Mouse (Mus musculus) intestine, embryonic 15.5 days (tissue): ENCODE data around the gene Stx5a. TPM values are rescaled to one million over a fixed set of nuclear protein-coding genes. Genes with fewer than 3 reads are reported as not detected.

ENCODE experiments used
- ATAC-seq: fragments of 200-750 bp; cut with Nextera tagmentation; 2 replicates; pipeline ENCODE4 v1.8.0; 2017; ENCODE audit warnings: moderate TSS enrichment, moderate library complexity
- H3K27ac ChIP-seq: fragments of 300-500 bp; sonication (generic); 2 replicates; pipeline ENCODE4 v1.5.1; 2015; ENCODE audit warnings: mild to moderate bottlenecking, inconsistent platforms
- H3K27me3 ChIP-seq: fragments of 300-500 bp; sonication (generic); replicated peaks from 2 replicates; pipeline ENCODE4 v1.6.1; 2015; ENCODE audit warnings: inconsistent platforms
- H3K36me3 ChIP-seq: fragments of 300-500 bp; sonication (generic); 2 replicates; pipeline ENCODE4 v1.6.1; 2015; ENCODE audit warnings: inconsistent platforms
- H3K4me1 ChIP-seq: fragments of 300-500 bp; sonication (generic); replicated peaks from 2 replicates; pipeline ENCODE4 v1.6.1; 2015; ENCODE audit warnings: inconsistent platforms
- H3K4me2 ChIP-seq: fragments of 300-500 bp; sonication (generic); replicated peaks from 2 replicates; pipeline ENCODE4 v1.6.1; 2015; ENCODE audit warnings: mild to moderate bottlenecking, inconsistent platforms
- H3K4me3 ChIP-seq: fragments of 300-500 bp; sonication (generic); replicated peaks from 2 replicates; pipeline ENCODE4 v1.5.1; 2015; ENCODE audit warnings: inconsistent platforms
- H3K9ac ChIP-seq: fragments of 300-500 bp; sonication (generic); 2 replicates; pipeline ENCODE4 v1.6.1; 2015; ENCODE audit warnings: inconsistent platforms
- H3K9me3 ChIP-seq: fragments of 300-500 bp; sonication (generic); 2 replicates; pipeline ENCODE4 v1.6.1; 2016; ENCODE audit warnings: inconsistent platforms
- WGBS: fragments of 180-500 bp; shearing (Covaris S2); methylation state at CpG from one replicate; pipeline ENCODE4 v1.1.7; 2015; 5-methylcytosine and 5-hydroxymethylcytosine counted together
- polyA plus RNA-seq: library from polyadenylated mRNA; unstranded; fragments of >200 nt; fragmentation: Nextera tagmentation; extraction: Ambion mirVana; gene quantifications from 2 replicates; pipeline ENCODE4 v1.2.1, GENCODE M21; 2015

Stx5a gene
- polyA plus RNA-seq, 1 experiment from 2014 or later = 121 TPM

DNA sequence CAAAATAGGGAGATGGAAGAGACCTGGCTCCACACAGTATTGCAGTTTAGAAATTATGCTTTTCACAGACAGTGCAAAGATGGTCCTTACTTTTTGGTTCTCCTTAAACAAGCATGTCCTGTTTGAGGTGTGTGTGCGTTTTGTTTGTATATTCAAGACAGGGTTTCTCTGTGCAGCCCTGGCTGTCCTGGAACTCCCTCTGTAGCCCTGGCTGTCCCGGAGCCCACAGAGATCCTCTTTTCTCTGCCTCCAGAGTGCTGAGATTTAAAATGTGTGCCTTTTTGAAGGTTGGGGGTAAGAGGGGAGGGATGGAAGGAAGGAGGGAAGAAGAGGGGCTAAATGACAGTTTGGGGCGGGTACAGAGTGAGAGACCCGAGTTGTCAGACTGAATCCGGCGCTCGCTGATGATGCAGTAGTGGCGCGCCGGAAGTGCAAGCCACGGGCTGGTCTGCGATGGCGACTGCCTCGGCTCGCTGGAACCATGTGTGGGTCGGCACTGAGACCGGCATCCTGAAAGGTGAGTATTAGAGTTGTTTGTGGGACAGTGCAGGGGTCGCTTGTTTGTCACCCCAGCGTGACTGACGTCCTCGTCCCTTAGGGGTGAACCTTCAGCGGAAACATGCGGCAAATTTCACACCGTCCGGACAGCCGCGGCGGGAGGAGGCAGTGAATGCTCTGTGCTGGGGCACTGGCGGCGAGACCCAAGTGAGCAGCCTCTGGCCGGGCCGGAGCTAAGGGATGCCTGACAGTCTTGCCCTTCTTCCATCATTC, 5.6 kb upstream of the Stx5a start, which contains the start of gene Wdr74:
Wdr74 (plus strand) TSS at position 439 of the 771 bp plus-strand sequence.
- WGBS = under 1% methylated on average over 32 of the region's 32 CpGs
- H3K4me1 ChIP-seq = peaks cover 4% of the 10 kb centered on the region
- peak within 1 kb of the TSS; percentile 64 for H3K27ac ChIP-seq
- peak; percentile 97 for ATAC-seq
- peaks cover 25% of the 10 kb centered on the region for H3K36me3 ChIP-seq
- peak within 1 kb of the TSS; percentile 55 for H3K4me2 ChIP-seq
- H3K9ac ChIP-seq = peak within 1 kb of the TSS; percentile 82
- H3K9me3 ChIP-seq = no peaks in the 10 kb centered on the region
- H3K4me3 ChIP-seq = peak within 1 kb of the TSS; percentile 87
- H3K27me3 ChIP-seq = no peaks in the 10 kb centered on the region

DNA sequence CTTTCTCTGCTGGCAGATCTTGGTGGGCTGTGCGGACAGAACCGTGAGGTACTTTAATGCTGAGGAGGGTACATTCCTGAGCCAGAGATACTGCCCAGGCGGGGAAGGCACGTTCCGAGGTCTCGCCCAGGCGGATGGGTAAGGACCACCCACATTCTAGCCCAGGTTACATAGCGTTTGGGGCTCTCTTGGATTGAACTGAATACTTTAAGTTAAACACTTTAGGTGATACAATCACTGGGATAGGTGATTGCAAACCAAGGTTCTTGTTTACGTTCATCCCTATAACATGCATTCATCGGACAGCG, 5.1 kb upstream of the Stx5a start:
- Histone ChIP-seq H3K9me3 (no peaks in the 10 kb centered on the region), H3K36me3 (peaks cover 27% of the 10 kb centered on the region), H3K4me2 (peak overlapping the region; percentile 55), H3K9ac (peak overlapping the region; percentile 82), H3K27me3 (no peaks in the 10 kb centered on the region), H3K27ac (peak overlapping the region; percentile 64), H3K4me1 (peaks cover 9% of the 10 kb centered on the region), H3K4me3 (peak overlapping the region; percentile 87)
- WGBS = 2% methylated on average over 11 of the region's 11 CpGs
- peak; percentile 57 for ATAC-seq

GRCm38 (mm10) chr19:8738911-8739310, 2.3 kb upstream of the Stx5a start:
- 92% methylated on average over 7 of the region's 7 CpGs for WGBS
- Histone ChIP-seq H3K4me2 (no peak overlapping the region), H3K4me1 (peaks cover 19% of the 10 kb centered on the region), H3K9me3 (no peaks in the 10 kb centered on the region), H3K27me3 (no peaks in the 10 kb centered on the region), H3K27ac (no peak overlapping the region), H3K9ac (no peak overlapping the region), H3K36me3 (peaks cover 32% of the 10 kb centered on the region), H3K4me3 (no peak overlapping the region)
- ATAC-seq = no peak

DNA sequence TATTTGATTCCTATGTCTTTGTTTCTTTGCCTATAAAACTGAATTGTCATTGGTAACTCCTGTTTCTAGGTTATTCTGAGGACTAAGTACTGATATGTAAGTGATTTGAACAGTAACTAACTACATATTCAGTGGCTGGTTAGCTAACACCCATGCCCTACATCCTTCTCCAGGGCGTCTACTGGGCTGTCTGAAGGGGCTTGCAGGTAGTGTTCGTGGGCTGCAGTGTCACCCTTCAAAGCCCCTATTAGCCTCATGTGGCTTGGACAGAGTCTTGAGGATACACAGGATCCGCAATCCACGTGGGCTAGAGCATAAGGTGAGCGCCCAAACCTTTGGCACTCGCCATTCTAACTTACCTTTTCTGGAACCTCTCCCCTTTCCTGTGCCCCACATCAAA, 1.6 kb upstream of the Stx5a start:
- Histone ChIP-seq H3K4me2 (no peak overlapping the region), H3K36me3 (peaks cover 32% of the 10 kb centered on the region), H3K27me3 (no peaks in the 10 kb centered on the region), H3K9ac (no peak overlapping the region), H3K9me3 (no peaks in the 10 kb centered on the region), H3K4me1 (peaks cover 19% of the 10 kb centered on the region), H3K27ac (no peak overlapping the region), H3K4me3 (no peak overlapping the region)
- 89% methylated on average over 6 of the region's 6 CpGs for WGBS
- no peak for ATAC-seq

DNA sequence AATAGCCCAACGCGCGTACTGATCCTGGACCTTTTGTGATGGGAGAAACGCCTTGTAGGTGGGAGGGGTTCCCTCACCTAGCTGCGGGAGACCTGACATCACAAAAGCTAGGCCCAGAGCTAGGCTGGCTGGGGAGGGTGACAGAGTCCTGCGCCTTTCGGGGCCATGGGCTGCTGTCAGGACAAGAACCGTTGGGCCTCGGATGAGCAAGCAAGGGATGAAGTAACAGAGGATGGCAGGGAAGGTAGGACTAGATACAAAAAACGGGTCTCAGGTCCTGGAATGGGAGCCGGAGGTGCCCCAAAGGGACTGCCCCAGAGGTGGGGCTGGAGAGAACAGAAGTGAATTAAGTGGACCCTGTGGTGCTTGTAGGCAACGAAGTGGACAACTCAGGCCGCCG, 610 bp upstream of the Stx5a start, which contains the start of gene 1700092M07Rik:
1700092M07Rik (plus strand) TSS at position 116 of the 400 bp plus-strand sequence.
- 62% methylated on average over 14 of the region's 14 CpGs for WGBS
- no peaks in the 10 kb centered on the region for H3K9me3 ChIP-seq
- H3K4me1 ChIP-seq = peaks cover 19% of the 10 kb centered on the region
- ATAC-seq = no peak; the same call in 1 of the 2 replicates
- H3K27me3 ChIP-seq = no peaks in the 10 kb centered on the region
- peaks cover 39% of the 10 kb centered on the region for H3K36me3 ChIP-seq
- H3K4me3 ChIP-seq = peak within 1 kb of the TSS; percentile 91
- H3K9ac ChIP-seq = peak within 1 kb of the TSS; percentile 58
- H3K4me2 ChIP-seq = peak within 1 kb of the TSS; percentile 39
- H3K27ac ChIP-seq = peak within 1 kb of the TSS; percentile 95

DNA sequence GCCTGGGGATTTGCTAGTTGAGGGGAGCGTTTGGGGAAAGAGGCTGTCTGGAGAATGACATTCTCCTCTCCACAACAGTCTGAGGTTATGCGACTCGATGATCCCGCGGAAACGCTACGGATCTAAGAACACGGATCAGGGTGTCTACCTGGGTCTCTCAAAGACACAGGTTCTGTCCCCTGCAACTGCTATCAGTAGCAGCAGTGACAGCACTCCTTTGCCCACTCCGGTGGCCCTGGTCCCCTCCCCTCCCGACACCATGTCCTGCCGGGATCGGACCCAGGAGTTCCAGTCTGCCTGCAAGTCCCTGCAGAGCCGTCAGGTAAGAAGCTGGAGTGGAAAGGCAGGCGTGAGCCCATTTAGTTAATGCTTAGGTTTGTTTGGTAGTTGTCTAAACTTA, 963 bp downstream of the Stx5a start:
- Histone ChIP-seq H3K27ac (peak overlapping the region; percentile 95), H3K4me3 (peak overlapping the region; percentile 91), H3K4me2 (peak overlapping the region; percentile 93), H3K36me3 (peaks cover 46% of the 10 kb centered on the region), H3K4me1 (peaks cover 19% of the 10 kb centered on the region), H3K9me3 (no peaks in the 10 kb centered on the region), H3K9ac (peak overlapping the region; percentile 90), H3K27me3 (no peaks in the 10 kb centered on the region)
- 12% methylated on average over 14 of the region's 14 CpGs for WGBS
- no peak for ATAC-seq

DNA sequence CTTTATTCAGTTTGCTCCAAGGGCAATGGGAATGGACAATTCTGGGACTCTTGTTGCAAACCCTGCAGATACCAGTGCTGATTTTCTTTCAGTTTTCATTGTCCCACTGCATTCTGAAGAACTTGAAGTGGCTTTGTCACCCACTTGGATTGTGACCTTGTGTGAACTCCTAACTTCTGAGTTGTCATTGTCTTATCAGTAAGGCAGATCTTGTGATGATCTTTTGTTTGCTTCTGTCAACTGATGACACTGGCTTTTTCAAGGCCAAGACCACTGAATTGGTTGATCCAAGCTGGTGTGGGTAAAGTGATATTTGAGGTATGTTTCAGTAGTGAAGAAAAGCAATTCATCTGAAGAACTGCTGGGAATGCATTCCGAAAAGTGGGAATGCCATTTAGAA, 4.2 kb downstream of the Stx5a start:
- H3K36me3 ChIP-seq = peaks cover 40% of the 10 kb centered on the region
- 98% methylated on average over 1 of the region's 1 CpGs for WGBS

DNA sequence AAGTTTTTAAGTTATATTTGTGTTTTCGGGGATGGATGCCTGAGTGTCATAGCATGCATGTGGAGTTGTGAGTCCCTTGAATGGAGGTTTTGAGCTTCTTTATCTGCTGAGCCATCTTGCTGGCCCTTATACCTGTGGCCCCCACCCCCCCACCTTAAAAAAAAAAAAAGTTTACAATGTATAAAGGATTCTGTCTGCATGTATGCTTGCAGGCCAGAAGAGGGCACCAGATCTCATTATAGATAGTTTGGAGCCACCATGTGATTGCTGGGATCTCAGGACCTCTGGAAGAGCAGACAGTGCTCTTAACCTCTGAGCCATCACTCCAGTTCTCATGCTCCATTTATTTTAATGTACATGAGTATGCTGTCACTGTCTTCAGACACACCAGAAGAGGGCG, 6.2 kb downstream of the Stx5a start:
- Histone ChIP-seq H3K4me3 (no peak overlapping the region), H3K36me3 (peaks cover 42% of the 10 kb centered on the region), H3K27ac (no peak overlapping the region), H3K27me3 (no peaks in the 10 kb centered on the region), H3K9me3 (no peaks in the 10 kb centered on the region), H3K9ac (no peak overlapping the region), H3K4me1 (peaks cover 8% of the 10 kb centered on the region), H3K4me2 (no peak overlapping the region)
- no peak for ATAC-seq
- WGBS = 83% methylated on average over 2 of the region's 2 CpGs

More for the DNA sequence above, 4.2 kb downstream of the Stx5a start:
- Histone ChIP-seq H3K9ac (no peak overlapping the region), H3K4me3 (no peak overlapping the region), H3K4me1 (peaks cover 17% of the 10 kb centered on the region), H3K4me2 (no peak overlapping the region), H3K27ac (no peak overlapping the region), H3K27me3 (no peaks in the 10 kb centered on the region), H3K9me3 (no peaks in the 10 kb centered on the region)
- ATAC-seq = no peak

- WGBS = 53% methylated on average over 3 of the region's 3 CpGs
- peaks cover 10% of the 10 kb centered on the region for H3K36me3 ChIP-seq
- peaks cover 9% of the 10 kb centered on the region; the same call in 1 of the 2 replicates for H3K4me1 ChIP-seq
- peak overlapping the region; percentile 70; the same call in 1 of the 2 replicates for H3K4me2 ChIP-seq
- no peak for ATAC-seq
- no peak overlapping the region for H3K9ac ChIP-seq
- H3K27me3 ChIP-seq = no peaks in the 10 kb centered on the region
- H3K9me3 ChIP-seq = no peaks in the 10 kb centered on the region
- no peak overlapping the region for H3K27ac ChIP-seq
- no peak overlapping the region for H3K4me3 ChIP-seq
These were observed 14.4 kb downstream of the Stx5a start for GRCm38 (mm10) chr19:8755652-8756051.

DNA sequence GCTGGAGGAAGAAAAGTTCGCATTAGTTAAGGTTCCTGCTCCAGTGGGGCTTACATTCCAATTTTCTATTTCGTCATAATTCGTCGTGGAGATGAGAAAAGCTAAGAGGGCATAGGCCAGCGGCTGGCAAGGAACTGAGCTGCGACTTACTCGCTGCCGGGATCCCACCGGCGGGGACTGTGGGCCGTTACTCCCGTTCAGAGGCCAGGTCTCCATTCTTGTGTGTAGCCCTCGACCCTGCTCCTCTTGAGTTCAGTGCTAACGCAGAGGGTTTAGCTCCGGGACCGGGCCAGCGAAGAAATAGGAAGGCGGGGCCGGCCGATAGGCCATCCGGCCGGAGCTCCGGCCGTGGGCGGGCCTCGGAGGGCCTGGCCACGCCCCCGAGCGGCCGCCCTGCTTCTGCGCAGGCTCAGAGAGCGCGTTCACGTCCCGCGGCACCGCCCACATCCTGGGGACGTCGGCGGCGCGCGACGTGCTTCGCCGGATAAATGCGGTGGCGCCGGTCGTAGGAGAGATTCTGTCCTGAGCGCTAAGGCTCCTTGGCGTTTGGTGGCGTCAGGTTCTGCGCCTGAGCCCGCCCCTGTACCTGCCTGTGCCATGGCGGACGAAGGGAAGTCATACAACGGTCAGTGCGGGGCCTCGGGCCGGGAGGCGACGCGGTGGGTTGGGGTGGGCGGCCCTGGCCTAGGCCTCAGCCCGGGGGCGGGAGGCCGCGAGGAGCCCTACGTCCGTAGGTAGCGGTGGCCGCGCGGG, 15.6 kb downstream of the Stx5a start, which contains the start of gene Nxf1:
Nxf1 (plus strand) TSS at position 439 of the 753 bp plus-strand sequence.
- H3K9me3 ChIP-seq = no peaks in the 10 kb centered on the region
- 0 out of 2 replicates have a peak, but pooled peaks cover 7% of the 10 kb centered on the region for H3K36me3 ChIP-seq
- H3K4me1 ChIP-seq = peaks cover 9% of the 10 kb centered on the region; the same call in 1 of the 2 replicates
- peak; percentile 96 for ATAC-seq
- peak within 1 kb of the TSS; percentile 96 for H3K9ac ChIP-seq
- peak within 1 kb of the TSS; percentile 95 for H3K4me3 ChIP-seq
- under 1% methylated on average over 75 of the region's 75 CpGs for WGBS
- peak within 1 kb of the TSS; percentile 70 for H3K4me2 ChIP-seq
- H3K27me3 ChIP-seq = no peaks in the 10 kb centered on the region
- H3K27ac ChIP-seq = peak within 1 kb of the TSS; percentile 94

- H3K4me1 ChIP-seq = peaks cover 9% of the 10 kb centered on the region; the same call in 1 of the 2 replicates
- peak overlapping the region; percentile 70 for H3K4me2 ChIP-seq
- WGBS = 3% methylated on average over 14 of the region's 14 CpGs
- H3K27me3 ChIP-seq = no peaks in the 10 kb centered on the region
- peak overlapping the region; percentile 94 for H3K27ac ChIP-seq
- H3K9me3 ChIP-seq = no peaks in the 10 kb centered on the region
- no peak for ATAC-seq
- H3K36me3 ChIP-seq = 0 out of 2 replicates have a peak, but pooled peaks cover 8% of the 10 kb centered on the region
- H3K4me3 ChIP-seq = peak overlapping the region; percentile 95
- H3K9ac ChIP-seq = peak overlapping the region; percentile 96
These were observed 16.3 kb downstream of the Stx5a start for GRCm38 (mm10) chr19:8757471-8757998.

DNA sequence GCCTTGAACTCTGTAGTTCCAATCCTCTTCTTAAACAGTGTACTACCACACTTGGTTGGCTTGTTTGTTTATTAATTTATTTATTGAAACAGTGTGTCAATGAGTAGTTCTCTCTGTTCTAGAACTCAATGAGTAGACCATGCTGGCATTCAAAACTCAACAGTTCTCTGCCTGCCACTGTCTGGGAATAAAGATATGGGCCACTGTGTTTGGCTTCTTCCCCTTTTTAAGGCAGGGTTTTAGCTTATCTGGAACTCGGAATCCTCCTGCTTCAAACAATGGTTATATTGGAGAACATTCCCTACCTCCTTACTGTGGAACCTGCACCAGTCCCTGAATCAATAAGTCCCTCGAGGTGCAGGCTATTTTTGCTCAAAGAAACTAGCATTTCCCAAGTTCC, 17.7 kb downstream of the Stx5a start:
- no peak for ATAC-seq
- H3K4me3 ChIP-seq = no peak overlapping the region
- H3K27ac ChIP-seq = no peak overlapping the region
- peak overlapping the region; percentile 70; the same call in 1 of the 2 replicates for H3K4me2 ChIP-seq
- H3K9me3 ChIP-seq = no peaks in the 10 kb centered on the region
- H3K36me3 ChIP-seq = peaks cover 19% of the 10 kb centered on the region
- no peak overlapping the region for H3K9ac ChIP-seq
- peaks cover 9% of the 10 kb centered on the region; the same call in 1 of the 2 replicates for H3K4me1 ChIP-seq
- 80% methylated on average over 2 of the region's 2 CpGs for WGBS
- no peaks in the 10 kb centered on the region for H3K27me3 ChIP-seq
